Mouse (Mus musculus) G1E (cell line): ENCODE results near the gene Zfp2.

Source experiments
- CTCF ChIP-seq: IDR thresholded peaks from 2 replicates; pipeline ENCODE4 v1.5.1; 2012; ENCODE audit warnings: low read depth, low read length, inconsistent platforms, mixed read lengths
- GATA1 ChIP-seq: IDR thresholded peaks from 2 replicates; pipeline ENCODE4 v1.6.1; 2012; ENCODE audit warnings: borderline replicate concordance, low read length, inconsistent platforms, mixed read lengths

DNA sequence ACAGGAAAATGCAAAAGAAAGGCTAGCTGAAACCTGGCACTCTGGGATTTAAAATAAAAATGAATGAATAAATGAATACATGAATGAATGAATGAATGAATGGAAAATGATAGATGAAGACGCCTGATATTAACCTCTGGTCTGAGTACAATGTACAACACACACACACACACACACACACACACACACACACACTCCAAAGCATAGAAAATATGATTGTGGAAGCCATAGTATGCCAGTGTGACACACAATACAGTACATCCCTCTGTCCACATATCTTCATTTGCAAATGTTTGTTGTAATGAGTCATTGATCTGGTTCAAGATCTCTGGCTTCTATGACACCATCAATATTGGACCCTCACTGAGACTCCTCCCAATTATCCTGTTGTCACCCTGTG lies 16.1 kb upstream of the Zfp2 start:
- TF ChIP-seq CTCF (no peak), GATA1 (no peak)
